20 mouse cellular contexts compared by ENCODE assay signal in genomic region chr7:70047415-70047753, GRCm38 (mm10).
"Had no signal": no experiment of that assay in that cellular context is flagged by ENCODE, and none has a peak within 500 bp of the region (broad histone marks: within the 10 kb centered on the region; RNA-seq: fewer than 3 reads in every experiment).

No protein-coding gene starts in this region.

- H3K4me1 ChIP-seq: limb, embryonic 12.5 days; limb, embryonic 15.5 days had no signal

- H3K4me2 ChIP-seq: kidney, embryonic 15.5 days; limb, embryonic 12.5 days; limb, embryonic 15.5 days; liver, embryonic 11.5 days; lung, embryonic 14.5 days had no signal

- H3K36me3 ChIP-seq: kidney, embryonic 15.5 days; limb, embryonic 12.5 days; limb, embryonic 15.5 days had no signal

- DNase-seq: kidney, adult 8-10 months; kidney, postnatal 10 days; kidney, postnatal 36 days; liver, postnatal 0 days; lung, embryonic 14.5 days; right cerebral cortex, adult 18-20 months; right cerebral cortex, postnatal 14 days; right cerebral cortex, postnatal 4 days; thymus, adult 2 months; thymus, postnatal 14 days; thymus, postnatal 4 days had no signal

- H3K9ac ChIP-seq: kidney, embryonic 15.5 days; limb, embryonic 12.5 days; limb, embryonic 15.5 days; liver, embryonic 14.5 days; liver, postnatal 0 days; lung, embryonic 14.5 days had no signal

- H3K27ac ChIP-seq: kidney, embryonic 15.5 days; limb, embryonic 12.5 days; limb, embryonic 15.5 days; liver, embryonic 14.5 days; macrophage; stomach, postnatal 0 days had no signal

- ATAC-seq: liver, postnatal 0 days; lung, postnatal 0 days had no signal

- H3K9me3 ChIP-seq: kidney, embryonic 15.5 days; limb, embryonic 12.5 days; limb, embryonic 15.5 days had no signal

- H3K4me3 ChIP-seq: kidney, embryonic 15.5 days; limb, embryonic 12.5 days; limb, embryonic 15.5 days; myocyte had no signal

- H3K27me3 ChIP-seq: kidney, embryonic 15.5 days; limb, embryonic 15.5 days had no signal
